Mouse (Mus musculus) thymus, postnatal 0 days (tissue): ENCODE results near the gene Adamts9. TPM values are rescaled to one million over a fixed set of nuclear protein-coding genes. Genes with fewer than 3 reads are reported as not detected.

Source experiments
- DNase-seq: peaks from one replicate; pipeline ENCODE4 v3.0.0-alpha.2; 2015; ENCODE audit warnings: low spot score
- polyA plus RNA-seq: library from polyadenylated mRNA; unstranded; fragments of >200 nt; fragmentation: Nextera tagmentation; extraction: Ambion mirVana; gene quantifications from 2 replicates; pipeline ENCODE4 v1.2.1, GENCODE M21; 2015

The Adamts9 gene
- polyA plus RNA-seq, 1 experiment from 2014 or later, result 1.5 TPM

- peak; percentile 33 for DNase-seq
Measured at GRCm38 (mm10) chr6:92728084-92728483, 215.2 kb downstream of the Adamts9 start.

GRCm38 (mm10) chr6:92727351-92727986 is 215.8 kb downstream of the Adamts9 start:
- no peak for DNase-seq

GRCm38 (mm10) chr6:92726121-92726520 is 217.2 kb downstream of the Adamts9 start:
- no peak for DNase-seq

- no peak for DNase-seq
Measured at GRCm38 (mm10) chr6:92724394-92724793, 218.9 kb downstream of the Adamts9 start.

Other genes starting within 250 kb of the Adamts9 start
- 0.13 and 0.33 TPM in 2 replicates for gene Prickle2, start 237.3 kb downstream of the Adamts9 start, polyA plus RNA-seq
- gene A730049H05Rik, start 127.0 kb downstream of the Adamts9 start, polyA plus RNA-seq, result 0.23 TPM in 2 replicates
- gene Gm15737, start 74.1 kb downstream of the Adamts9 start, polyA plus RNA-seq, result not detected in 2 replicates